Mouse (Mus musculus) liver, adult 2 months (tissue): ENCODE data around the gene Clasp1.

Source experiments
- CTCF ChIP-seq: fragments of 200-500 bp; IDR thresholded peaks from 2 replicates; pipeline ENCODE4 v1.5.1; 2011; ENCODE audit warnings: low read depth, low read length, control low read depth
- POLR2A ChIP-seq: fragments of 200-500 bp; IDR thresholded peaks from 2 replicates; pipeline ENCODE4 v1.6.1; 2011; ENCODE audit warnings: low read length, control low read depth; ENCODE audit not compliant: insufficient read depth; ENCODE audit errors: extremely low read depth

GRCm38 (mm10) chr1:118613631-118614183, 224.8 kb downstream of the Clasp1 start:
- no peak for TF ChIP-seq CTCF
- no peak for TF ChIP-seq POLR2A
